Mouse (Mus musculus): ENCODE measurements at regions not wholly inside any gene's neighbourhood (a gene's known extent, or its start where the extent isn't known, plus 50 kb on each side); places are given as distances from the start of the nearest gene placed in this dataset.
A peak's percentile ranks its signal among the peaks of the same experiment; 100 is the strongest.

DNA sequence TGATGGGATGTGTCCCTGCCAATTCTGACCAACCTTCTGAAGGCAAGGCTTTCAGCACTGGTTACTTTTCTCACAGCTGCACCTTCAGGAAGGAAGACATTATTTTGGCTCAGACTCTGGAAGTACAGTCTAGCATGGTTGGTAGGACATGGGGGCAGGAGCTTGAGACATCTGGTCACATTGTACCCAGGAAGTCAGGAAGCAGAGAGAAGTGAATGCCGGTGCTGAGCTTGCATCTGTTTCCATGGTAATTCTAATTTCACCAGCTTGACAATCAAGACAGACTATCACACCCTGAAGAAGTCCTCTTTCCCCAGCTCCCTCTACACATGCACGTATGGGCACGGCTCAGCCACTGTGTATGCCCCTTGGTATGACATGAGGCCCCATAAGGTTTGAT lies 210.6 kb downstream of the Cyp26b1 start:
- DNase-seq: no peak

DNA sequence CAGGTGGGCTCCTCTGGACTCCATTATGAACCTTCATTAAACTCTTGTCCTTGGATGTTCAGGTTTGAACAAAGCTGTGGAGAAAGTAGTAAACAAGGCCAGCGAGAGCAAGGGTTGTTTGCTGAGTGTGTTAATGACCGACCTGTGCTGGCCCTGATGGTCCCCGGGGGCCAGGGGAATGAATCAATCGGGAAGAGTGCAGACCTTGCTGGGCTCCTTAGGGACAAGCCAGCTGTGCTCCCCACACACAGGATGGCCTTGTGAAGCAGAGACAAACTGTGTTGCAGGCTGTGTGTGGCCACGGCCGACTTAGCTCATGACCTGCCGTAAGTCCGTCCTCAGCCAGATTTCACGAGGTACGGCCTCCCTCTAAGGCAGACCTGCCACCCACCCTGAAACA lies 212.1 kb downstream of the Cyp26b1 start:
- no peak for DNase-seq

DNA sequence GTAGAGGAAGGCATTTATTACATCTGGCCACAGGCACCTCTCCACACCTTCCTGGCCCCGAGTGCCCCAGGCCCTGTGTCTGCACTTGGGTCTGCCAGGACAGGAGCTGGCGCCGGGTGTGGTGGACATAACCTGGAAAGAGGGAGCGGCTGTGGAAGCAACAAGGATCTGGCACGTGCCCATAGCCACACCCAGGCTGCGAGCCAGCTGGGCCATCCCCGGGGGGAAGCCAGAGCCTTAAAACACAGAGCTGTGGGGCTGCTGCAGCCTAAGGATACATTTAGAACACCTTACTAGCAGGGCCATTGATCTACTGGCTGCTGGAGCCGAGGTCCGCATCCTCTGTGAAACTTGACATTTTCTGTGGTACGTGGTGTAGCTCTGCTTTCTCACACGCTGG lies 217.0 kb downstream of the Cyp26b1 start:
- DNase-seq: no peak

DNA sequence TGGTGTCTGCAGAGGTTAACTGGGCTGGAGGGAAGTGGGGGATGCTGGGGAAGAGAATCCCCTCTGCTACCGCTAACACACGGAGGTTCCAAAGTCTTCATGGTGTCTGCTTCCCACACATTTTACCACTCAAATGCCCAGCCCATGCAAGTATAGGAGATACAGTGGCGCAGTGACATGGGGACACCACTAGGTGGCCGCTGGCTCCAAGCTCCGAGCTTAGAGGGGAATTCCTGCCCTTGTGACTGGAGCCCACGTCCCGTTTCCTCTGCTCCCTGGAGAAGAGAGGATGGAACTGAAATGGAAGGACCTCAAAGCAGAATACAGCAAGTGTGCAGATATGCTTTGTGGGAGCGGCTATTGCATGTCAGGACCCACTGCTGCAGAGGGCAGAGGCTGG lies 218.2 kb downstream of the Cyp26b1 start:
- DNase-seq: peak; percentile 10

DNA sequence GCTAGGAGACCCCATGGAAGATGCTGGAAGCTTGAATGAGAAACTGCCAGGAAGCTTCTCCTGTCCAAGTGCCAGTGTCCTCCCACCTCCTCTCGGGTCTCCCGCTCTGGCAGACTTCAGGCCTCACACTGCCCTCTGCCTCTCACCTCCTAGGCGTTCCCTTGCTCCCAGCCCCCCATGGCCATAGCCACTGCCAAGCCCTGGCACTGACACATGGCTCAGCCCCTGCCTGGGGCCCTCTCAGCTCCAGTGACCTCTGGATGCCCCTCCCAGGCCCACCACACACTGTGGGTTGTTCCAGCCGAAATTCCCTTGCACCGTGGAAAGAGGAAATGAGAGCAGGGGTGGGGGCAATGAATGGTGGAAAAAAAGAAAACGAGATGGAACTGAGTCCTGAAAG lies 227.3 kb downstream of the Cyp26b1 start:
- no peak for DNase-seq

DNA sequence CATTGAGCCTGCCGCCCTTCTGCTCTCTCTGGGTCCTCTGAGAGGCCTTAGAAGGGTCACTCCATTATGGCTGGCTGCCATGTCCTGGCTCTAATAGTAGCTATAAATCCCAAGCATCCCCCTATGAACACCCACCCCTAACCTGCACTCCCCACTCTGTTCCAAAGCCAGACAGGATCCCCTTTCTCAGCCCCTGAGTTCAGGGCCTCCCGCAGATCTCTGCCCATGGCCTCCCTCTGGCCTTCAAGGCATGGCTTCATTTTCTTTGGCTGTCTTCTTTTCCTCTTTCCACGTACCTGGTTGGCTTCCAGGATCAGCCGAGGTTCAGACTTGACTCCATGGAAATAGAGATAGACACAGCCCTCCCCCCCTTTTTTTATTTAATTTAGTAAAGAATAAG lies 227.8 kb downstream of the Cyp26b1 start:
- DNase-seq: no peak

DNA sequence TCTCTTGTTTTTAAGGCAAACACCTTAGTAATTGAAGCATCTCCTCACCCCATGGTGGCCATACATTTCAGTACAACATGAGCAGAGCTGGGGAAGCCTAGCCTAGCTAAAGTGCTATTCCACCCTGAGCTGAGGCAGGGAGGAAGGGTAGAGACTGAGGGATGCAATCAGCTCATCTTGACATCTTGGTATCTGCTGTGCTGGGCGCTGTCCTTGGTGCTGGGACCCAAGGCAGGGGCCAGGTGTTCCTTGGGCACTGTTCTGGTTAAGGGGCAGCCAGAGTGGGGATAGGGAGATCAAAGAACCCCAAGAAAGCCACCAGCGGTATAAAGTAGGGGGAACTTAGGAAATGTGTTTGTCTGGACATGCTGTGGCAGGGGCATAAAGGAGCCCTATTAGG lies 228.7 kb downstream of the Cyp26b1 start:
- no peak for DNase-seq

DNA sequence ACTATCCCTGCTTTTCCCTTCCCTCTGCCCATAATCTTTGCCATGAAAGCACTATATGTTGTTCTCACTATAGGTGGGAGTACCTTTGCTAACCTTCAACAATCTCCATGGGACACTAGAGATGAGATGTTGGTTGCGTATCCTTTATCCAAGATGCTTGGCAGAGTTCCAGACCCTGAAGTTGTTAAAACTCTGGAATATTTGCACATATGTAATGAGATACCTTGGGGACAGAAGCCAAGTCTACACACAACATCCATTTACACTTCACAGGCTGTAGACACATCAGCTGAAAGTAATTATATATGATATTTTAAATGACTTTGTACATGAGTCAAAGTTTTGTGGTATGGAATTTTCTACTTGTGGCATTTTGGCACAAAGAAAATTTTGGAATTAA lies 231.4 kb downstream of the Cyp26b1 start:
- no peak for DNase-seq

DNA sequence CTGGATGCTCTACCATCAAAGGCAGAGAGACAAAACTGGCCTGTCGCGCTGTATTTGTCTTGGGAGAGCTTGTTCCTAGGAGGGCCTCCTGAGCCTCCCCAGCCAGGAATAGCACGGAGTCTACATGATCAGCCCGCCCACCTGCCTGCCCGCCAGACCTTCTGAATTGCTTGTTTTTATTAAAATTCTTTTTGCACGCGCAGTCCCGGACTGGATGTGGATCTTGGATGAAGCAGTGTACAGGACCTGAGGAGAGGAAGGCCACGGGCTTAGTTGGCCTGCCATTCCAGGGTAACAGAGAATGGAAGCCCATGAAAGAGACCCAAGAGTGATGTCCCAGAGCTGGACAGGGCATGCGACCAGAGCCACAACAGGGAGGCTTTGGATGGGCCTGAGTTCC lies 235.8 kb downstream of the Cyp26b1 start:
- DNase-seq: no peak

DNA sequence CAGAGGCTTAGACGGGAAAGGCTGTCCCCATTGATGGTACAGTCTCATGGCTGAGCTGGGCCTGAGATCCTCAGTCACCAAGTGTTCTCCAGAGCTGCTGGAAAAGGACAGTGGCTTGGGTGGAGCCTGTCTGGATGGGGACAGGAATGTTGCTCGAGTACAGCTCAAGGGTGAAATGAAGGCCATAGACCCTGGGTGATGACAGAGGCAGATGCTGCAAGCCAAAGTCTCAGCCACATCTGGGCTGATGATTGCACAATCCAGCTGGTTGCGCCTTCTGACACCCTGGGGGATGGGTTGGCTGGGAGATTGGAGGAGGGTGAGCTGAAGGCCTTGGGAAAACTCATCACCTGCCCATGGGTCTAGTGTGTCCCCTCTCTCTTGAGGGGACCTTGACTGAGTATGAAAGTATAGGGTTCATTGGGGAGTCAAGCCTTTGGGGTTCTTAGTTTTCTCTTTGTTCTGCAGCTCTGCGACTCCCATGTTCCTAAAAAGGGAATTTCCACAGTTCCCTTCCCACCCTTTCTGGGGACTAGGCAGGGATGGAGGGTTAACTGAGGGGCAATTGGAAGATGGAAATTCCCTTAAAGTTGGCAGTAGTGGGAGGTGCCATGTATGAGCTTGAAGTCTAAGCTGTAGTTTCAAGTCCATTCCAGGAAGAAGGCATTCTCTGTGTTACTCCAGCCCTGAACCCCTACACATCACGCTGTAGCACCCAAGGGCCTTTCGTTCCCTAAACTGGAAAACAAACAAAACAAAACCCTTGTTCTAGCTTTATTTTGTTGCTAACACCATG lies 240.1 kb downstream of the Cyp26b1 start:
- no peak for DNase-seq

DNA sequence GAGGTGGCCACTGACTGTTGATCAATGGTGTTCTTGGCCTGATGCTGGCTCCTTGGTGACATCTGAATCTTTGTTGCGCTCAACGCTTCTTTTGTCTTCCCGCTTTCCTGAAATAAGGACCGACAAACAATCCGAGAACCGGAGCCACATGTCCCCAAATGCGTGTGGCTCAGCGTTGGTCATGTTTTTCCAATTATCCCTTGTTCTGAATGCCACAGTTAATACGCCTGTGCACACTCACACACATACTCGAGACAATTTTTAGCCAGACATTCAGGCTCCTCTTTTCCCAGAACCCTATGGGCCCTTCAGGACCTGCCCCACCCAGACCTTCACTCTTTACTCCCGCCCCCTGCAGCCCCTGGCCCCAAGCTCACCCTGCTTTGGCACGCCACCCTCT lies 248.8 kb downstream of the Cyp26b1 start:
- DNase-seq: no peak

DNA sequence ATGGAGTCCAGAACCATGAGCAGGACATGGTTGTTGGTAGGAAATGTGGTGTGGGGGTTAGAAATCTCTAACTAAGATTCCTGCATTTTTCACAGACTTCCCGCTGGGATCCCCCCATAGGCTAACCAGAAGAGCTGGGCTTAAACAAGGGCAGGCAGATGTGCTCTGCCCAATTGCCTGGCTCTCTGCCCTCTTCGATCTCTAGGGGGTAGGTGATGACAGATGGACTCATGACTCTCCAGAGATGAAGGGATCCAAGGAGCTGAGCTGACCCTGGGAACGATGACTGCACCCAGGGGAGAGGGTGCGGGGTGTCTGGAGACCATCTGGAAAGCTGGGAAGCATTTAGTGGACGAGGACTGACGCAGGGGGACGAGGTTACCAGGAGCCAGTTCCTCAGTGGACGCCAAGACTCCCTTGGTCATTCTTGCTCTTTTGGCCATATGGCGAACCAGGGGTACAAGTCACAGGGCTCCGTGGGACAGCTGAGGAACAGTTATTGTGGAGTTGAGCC lies 260.0 kb downstream of the Cyp26b1 start:
- DNase-seq: peak; percentile 21

DNA sequence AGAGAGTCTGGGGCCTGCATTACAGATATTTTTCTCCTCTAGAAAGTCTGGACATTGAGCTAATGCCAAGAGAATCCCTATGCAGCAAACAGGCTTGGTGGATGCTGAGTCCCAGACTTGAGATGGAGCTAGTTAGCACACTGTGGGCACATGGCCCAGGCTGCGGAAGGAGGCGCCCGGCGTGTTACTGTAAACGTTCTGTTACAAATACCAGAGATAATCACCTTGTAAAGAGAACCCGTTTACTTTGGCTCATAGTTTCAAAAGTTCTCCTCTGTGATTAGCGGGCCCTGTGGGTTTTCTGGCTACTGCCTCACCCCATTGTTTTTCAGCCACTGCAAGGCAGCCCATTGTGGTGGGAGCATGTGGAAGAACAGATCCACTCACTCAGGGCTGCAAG lies 264.6 kb downstream of the Cyp26b1 start:
- no peak for DNase-seq

DNA sequence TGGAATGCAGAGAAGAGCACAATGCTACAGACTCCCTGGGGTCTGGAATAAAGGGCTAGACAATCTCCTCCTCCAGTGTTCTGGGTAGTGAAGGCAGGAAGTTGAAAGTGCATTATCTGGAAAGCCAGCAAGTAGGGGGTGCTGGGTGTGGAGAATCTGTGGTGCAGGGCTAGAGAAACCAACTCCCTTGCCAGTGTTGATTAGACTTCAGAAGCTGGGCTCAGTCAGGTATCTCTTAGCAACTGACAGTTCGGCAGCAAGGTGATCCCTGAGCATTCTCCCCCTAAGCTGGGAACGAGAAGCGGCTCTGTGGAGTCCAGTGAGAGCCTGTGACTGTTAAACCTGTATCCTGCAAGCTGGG lies 265.7 kb downstream of the Cyp26b1 start:
- no peak for DNase-seq

DNA sequence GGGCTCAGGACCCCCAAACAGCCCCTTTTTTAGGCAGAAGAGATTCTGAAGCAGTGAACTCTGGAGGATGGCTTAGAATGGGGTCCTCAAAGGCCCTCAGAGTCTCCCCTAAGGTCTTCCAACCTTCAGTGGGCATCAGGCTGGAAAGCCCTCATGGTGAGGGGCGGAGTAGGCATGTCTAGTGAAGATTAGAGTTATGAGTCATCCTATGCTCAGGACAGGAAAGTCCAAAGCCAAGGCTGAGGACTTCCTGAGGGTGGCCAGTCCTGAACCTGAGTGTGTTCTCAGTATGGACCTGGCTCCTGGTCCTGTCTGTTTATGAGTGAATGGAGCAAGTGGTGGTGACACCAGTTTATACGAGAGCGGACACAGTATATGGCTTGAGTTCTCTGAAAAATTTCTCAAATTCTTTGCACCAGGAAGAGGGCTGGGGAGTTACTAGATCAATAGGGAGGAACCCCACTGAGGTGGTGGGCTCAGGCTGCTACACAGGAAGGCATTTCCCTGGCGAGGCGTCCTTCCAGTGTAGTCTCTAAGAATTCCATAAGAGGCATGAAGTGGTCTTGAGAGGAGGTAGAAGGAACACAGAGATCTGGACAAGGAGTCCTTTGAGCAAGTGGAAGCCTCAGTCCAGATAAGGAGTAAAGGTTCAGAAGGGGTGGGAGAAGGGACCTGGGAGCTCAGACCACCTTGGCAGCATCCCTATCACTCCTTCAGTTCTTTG lies 266.2 kb downstream of the Cyp26b1 start:
- DNase-seq: no peak

DNA sequence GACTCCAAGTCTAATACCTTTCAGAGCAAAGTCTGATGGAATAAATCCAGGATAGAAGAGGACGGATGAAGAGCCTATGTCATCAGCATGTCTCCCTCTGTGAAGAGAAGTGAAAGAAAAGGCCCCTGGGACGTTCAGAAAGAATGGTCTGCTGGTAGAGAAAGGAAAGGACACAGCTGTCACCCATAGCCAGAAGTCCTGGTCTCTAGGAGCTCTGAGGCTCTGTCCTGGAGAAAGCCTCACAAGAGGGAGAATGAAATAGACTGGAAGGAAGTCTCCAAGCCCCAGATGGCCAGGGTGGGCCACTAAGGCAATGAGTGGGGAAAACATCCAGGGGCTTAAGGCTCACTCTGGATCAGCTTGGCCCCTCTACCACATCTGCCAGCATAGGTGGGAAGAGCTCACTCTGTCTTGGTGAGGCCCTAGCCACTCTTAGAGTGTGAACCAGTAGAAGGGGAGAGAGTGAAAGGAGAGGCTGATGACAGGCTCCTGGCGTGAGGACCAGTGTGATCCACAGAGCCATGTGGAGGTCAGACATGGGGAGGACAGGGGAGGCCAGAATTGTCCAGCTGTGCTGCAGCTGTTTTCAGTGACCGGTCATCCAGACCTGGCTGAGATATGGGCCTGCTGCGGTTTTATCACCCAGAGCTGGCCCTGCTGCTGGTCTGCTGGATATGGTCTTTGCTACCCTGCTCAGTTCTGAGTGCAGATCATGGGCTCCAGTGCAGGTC lies 268.2 kb downstream of the Cyp26b1 start:
- no peak for DNase-seq

DNA sequence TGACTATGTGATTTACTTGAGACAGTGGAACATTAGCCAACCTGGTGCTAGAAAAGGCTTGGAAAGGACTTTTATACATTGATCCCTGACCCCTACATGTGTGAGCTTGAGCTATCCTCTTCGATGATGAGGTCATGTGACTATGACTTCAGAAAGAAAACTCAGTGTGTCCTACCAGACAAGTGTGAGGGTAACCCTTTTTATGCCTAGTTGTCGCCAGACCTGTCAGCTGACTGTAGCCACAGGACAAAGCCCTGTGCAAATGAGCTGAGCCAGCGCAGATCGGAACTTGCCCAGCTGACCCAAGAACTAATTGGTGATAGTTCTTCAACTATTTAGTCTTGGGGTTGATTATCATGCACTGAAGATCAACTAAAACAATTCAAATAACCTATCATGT lies 269.5 kb downstream of the Cyp26b1 start:
- no peak for DNase-seq

DNA sequence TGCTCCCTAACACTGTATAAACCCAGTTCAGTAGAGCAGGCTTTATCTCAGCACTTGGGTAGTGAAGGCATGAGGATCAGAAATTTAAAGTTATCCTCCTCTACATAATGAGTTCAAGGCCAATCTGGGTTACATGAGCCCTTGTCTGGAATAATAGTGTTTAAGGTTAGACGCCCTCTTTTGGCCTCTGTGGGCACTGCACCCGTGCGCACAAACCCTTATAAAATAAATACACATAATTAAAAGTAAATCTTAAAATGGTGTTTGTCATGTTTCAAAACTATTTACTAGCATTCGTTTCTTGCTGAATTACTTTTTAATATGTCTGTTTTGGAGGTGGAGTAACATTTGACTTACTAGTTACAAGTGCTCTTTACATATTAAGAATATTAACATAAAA lies 271.2 kb downstream of the Cyp26b1 start:
- no peak for DNase-seq

DNA sequence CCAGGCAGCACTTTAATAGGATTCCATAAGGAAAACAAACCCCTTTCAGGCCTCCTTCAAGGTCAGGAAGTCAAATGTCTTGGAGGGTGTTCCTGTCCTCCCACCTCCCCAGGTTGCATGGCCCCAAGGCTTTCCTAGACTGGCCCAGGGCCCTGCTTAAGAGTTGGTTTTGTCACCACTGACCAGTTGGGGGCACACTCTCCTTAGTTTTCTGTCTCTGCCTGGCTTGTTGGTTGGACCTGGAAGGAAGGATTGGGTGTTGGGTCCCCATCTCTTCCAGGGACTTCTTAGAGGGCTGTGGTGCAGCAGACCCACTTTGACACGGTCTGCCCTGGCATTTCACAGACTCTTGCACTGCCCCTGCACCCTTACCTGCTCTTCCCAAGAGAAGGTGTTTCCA lies 273.1 kb downstream of the Cyp26b1 start:
- no peak for DNase-seq

DNA sequence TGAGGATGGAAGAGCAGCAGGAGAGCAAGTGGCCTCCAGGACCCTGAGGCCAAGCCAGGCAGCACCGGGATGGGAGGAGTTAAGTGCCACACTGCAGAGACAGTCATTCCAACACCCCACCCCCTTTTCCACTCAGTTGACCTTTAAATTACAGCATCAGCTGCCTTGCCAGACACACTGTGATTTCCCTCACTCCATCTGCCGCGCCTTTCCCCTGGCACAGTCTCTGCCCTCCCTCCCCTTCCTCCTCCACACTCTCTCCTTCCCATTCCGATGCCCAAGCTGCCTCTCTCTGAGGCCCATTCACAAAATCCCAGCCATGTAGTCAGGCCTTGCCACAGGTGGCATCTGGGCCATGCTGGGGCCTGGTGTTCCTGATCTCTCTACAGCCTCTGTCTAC lies 274.9 kb downstream of the Cyp26b1 start:
- peak; percentile 88 for DNase-seq

DNA sequence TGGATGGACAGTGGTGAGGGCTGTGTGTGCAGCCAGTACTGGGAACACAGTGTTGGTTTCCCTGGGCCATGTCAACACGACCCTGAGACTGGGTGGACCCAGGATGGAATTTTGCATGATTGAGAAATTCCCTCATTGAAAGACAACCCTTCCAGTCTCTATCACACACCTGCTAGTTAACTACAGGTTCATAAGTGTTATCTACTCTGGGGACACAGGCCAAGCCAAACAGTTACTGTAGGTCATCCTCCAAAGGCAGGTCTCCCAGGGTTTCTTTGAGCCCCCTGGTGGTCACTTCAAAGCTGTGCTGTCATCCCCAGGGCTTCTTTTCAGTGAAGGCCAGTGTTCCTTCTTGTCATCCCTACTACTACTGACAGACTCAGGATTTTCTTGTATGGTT lies 276.7 kb downstream of the Cyp26b1 start:
- no peak for DNase-seq

DNA sequence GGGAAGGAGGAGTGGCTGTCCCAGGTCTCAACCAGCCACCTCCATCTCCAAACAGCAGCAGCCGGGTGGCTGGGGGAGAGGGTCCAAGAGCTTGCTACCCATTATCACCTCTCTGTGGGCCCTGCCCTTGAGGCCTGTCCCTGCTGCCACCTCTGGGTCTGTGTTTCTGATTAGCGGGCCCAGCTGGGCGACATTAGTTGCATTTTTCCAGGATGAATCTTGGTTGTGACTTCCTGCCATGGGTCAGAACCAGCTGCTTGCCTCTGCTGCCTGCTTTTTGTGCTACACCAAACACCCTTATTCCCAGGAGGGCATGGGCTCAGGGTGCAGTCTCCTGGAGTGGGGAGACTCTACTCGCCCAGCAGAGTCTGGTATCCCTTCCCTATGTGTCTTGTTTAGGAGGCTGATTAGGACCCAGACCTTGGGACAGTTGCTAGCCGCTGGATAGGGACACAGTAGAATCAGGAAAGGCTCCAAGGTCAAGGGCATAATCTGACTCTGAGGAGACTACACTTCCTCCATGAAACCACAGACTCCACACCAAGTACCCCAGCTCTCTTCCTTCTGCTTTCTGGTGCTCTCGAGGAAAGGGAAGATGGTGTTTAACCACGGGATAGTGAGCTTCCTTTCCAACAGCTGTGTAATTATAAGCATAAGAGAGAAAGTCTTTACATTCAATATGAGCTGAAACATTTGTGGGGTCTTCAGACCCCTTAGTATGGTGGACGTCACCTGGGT lies 278.4 kb downstream of the Cyp26b1 start:
- DNase-seq: no peak

DNA sequence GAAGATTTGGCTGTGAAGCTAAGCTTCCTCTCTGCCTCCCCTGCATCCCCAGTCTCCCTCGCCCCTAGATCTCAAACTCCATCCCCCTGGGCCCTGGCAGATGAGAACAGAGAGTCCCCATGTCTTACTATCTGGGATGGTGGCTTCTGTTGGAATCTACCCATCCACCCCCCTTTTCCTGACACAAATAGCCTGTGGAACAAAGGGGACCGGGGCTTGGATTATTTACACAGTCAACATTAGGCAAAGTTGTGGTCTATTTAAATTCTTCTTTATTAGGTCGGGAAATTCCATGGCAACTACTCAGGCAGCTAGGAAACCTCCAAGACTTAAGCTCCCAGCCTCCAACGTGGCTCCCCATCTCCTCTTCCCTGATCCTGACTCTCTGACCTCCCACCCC lies 279.9 kb downstream of the Cyp26b1 start:
- DNase-seq: no peak

Measured in cerebellum, adult 9-10 months (tissue).